Mouse (Mus musculus): ENCODE data around the gene Fat3. TPM values are rescaled to one million over a fixed set of nuclear protein-coding genes. Genes with fewer than 3 reads are reported as not detected.

Fat3 gene
- polyA plus RNA-seq, 1 experiment from 2014 or later: 7.5 TPM

GRCm38 (mm10) chr9:16307789-16308188 is 193.3 kb downstream of the Fat3 start:
- Histone ChIP-seq H3K27ac (ENCODE audit: low read depth, low read length) (no peak overlapping the region), H3K4me1 (ENCODE audit: control insufficient read depth, insufficient read depth, low read depth, low read length) (no peaks in the 10 kb centered on the region; the same call in 1 of the 2 replicates), H3K9ac (ENCODE audit: low read depth, low read length) (no peak overlapping the region), H3K4me3 (ENCODE audit: low read length) (no peak overlapping the region), H3K4me2 (ENCODE audit: low read length) (no peak overlapping the region), H3K9me3 (ENCODE audit: control insufficient read depth, low read length) (no peaks in the 10 kb centered on the region), H3K27me3 (replicated peaks; ENCODE audit: control insufficient read depth, insufficient read depth, low read length) (no peaks in the 10 kb centered on the region), H3K36me3 (ENCODE audit: control insufficient read depth, insufficient read depth, low read length) (no peaks in the 10 kb centered on the region)
- no peak for ATAC-seq
- WGBS: 89% methylated on average over 1 of the region's 1 CpGs

DNA sequence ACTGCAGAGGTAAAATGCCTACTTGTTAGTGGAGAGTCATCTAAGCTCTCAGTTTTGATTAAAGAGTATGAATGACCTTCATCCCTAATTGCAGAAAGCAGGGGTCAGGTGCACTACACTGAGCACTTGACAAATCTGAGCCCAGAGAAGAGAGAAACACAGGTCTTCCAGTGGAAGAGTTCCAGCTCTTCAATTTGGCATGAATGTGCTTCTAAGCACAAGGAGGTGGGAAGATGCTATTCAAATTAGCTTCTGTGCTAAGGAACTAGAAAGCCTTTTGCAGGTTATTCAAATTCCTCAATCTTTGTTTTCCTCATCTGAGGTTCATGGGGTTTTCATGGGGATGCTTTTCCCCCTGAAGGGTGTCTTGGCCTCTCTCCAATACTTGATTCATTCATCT is 194.9 kb downstream of the Fat3 start:
- H3K27ac ChIP-seq (ENCODE audit: low read depth, low read length): no peak overlapping the region
- no peaks in the 10 kb centered on the region for H3K27me3 ChIP-seq (replicated peaks; ENCODE audit: control insufficient read depth, insufficient read depth, low read length)
- no peak overlapping the region for H3K9ac ChIP-seq (ENCODE audit: low read depth, low read length)
- ATAC-seq: no peak
- no peaks in the 10 kb centered on the region for H3K9me3 ChIP-seq (ENCODE audit: control insufficient read depth, low read length)
- no peaks in the 10 kb centered on the region for H3K36me3 ChIP-seq (ENCODE audit: control insufficient read depth, insufficient read depth, low read length)
- H3K4me1 ChIP-seq (ENCODE audit: control insufficient read depth, insufficient read depth, low read depth, low read length): no peaks in the 10 kb centered on the region; the same call in none of the 2 replicates
- H3K4me2 ChIP-seq (ENCODE audit: low read length): no peak overlapping the region
- H3K4me3 ChIP-seq (ENCODE audit: low read length): no peak overlapping the region

DNA sequence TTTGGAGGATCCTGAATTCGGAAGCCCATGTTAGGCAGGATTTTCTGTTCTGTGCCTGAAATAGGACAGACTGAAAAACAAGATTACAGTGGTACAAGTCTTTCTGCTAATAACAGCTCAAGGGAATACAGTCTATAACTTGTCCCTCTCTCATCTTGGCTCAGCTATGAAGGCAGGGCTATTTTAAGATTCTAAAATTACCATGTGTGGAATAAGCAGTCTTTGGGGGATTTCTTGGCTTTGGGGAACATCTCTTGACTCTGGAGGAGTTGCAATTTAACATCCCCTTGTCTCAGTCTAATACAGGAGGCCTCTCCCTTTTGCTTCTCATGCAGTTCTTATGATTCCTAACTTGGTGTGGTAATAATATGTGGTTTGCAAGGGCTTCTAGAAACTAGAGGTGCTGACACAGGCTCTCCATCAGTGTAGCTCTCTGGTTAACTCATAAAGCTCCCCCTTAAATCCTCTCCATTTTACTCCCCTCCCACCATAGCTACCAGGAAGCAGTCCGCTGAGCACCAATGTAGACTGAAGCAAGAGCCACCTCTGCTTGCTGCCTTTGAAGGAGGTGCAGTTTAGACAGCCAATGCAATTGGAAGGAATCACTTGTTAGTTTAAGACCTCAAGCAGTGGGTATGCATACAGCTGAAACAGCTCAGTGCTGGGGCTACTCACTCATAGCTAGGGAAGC is 195.5 kb downstream of the Fat3 start:
- Histone ChIP-seq H3K4me2 (ENCODE audit: low read length) (no peak overlapping the region), H3K36me3 (ENCODE audit: control insufficient read depth, insufficient read depth, low read length) (no peaks in the 10 kb centered on the region), H3K4me3 (ENCODE audit: low read length) (no peak overlapping the region), H3K27ac (ENCODE audit: low read depth, low read length) (no peak overlapping the region), H3K4me1 (ENCODE audit: control insufficient read depth, insufficient read depth, low read depth, low read length) (no peaks in the 10 kb centered on the region; the same call in none of the 2 replicates), H3K27me3 (replicated peaks; ENCODE audit: control insufficient read depth, insufficient read depth, low read length) (no peaks in the 10 kb centered on the region), H3K9ac (ENCODE audit: low read depth, low read length) (no peak overlapping the region), H3K9me3 (ENCODE audit: control insufficient read depth, low read length) (no peaks in the 10 kb centered on the region)
- WGBS: 86% methylated on average over 2 of the region's 2 CpGs
- no peak for ATAC-seq

DNA sequence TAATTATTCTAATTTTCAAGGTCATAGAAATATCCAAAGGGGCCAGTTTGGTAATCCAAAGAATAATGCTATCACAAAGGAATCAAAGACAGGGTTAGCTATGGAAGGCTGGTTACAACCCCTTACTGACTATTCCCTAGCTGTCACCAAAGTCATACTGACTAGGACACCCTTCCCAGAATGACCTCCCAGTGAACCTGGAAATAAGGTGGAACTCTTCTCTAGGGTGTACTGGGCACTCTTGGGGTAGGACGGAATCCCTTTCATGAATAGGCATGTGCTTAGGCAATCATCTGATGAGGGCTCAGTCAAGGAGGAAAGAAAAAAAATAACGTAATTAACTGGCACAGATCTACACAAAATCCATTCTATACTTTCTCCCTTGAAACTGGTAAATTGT is 196.1 kb downstream of the Fat3 start:
- Histone ChIP-seq H3K36me3 (ENCODE audit: control insufficient read depth, insufficient read depth, low read length) (no peaks in the 10 kb centered on the region), H3K9me3 (ENCODE audit: control insufficient read depth, low read length) (no peaks in the 10 kb centered on the region), H3K27ac (ENCODE audit: low read depth, low read length) (no peak overlapping the region), H3K4me2 (ENCODE audit: low read length) (no peak overlapping the region), H3K9ac (ENCODE audit: low read depth, low read length) (no peak overlapping the region), H3K4me3 (ENCODE audit: low read length) (no peak overlapping the region), H3K27me3 (replicated peaks; ENCODE audit: control insufficient read depth, insufficient read depth, low read length) (no peaks in the 10 kb centered on the region), H3K4me1 (ENCODE audit: control insufficient read depth, insufficient read depth, low read depth, low read length) (no peaks in the 10 kb centered on the region; the same call in none of the 2 replicates)
- WGBS: 41% methylated on average over 2 of the region's 2 CpGs
- ATAC-seq: no peak

DNA sequence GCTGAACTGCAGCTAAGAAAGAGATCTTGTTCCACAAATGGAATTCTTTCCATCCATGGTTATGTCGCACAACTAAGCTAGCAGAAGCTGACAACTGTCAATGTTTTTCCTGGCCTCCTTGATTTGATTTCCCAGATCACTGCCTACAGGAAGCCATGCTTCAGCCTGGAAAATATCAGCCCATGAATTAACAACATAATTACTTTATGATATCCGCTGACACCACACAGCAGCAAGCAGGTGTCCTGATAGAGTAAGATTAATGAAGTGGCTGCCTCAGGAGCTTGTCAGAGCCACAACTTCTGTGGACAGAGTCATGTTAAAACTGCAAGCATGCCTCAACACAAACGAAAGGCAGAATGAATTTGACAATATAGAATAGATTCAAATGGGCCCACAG is 198.6 kb downstream of the Fat3 start:
- H3K27ac ChIP-seq (ENCODE audit: low read depth, low read length): no peak overlapping the region
- no peak overlapping the region for H3K9ac ChIP-seq (ENCODE audit: low read depth, low read length)
- 58% methylated on average over 3 of the region's 3 CpGs for WGBS

GRCm38 (mm10) chr9:16297935-16298334 is 203.2 kb downstream of the Fat3 start:
- Histone ChIP-seq H3K9me3 (ENCODE audit: control insufficient read depth, low read length) (no peaks in the 10 kb centered on the region), H3K27ac (ENCODE audit: low read depth, low read length) (no peak overlapping the region), H3K4me3 (ENCODE audit: low read length) (no peak overlapping the region), H3K36me3 (ENCODE audit: control insufficient read depth, insufficient read depth, low read length) (no peaks in the 10 kb centered on the region), H3K4me1 (ENCODE audit: control insufficient read depth, insufficient read depth, low read depth, low read length) (no peaks in the 10 kb centered on the region; the same call in 1 of the 2 replicates), H3K4me2 (ENCODE audit: low read length) (no peak overlapping the region), H3K9ac (ENCODE audit: low read depth, low read length) (no peak overlapping the region), H3K27me3 (replicated peaks; ENCODE audit: control insufficient read depth, insufficient read depth, low read length) (no peaks in the 10 kb centered on the region)
- 27% methylated on average over 3 of the region's 3 CpGs for WGBS
- no peak for ATAC-seq

More for the DNA sequence above, 198.6 kb downstream of the Fat3 start:
- Histone ChIP-seq H3K27me3 (replicated peaks; ENCODE audit: control insufficient read depth, insufficient read depth, low read length) (no peaks in the 10 kb centered on the region), H3K9me3 (ENCODE audit: control insufficient read depth, low read length) (no peaks in the 10 kb centered on the region), H3K4me2 (ENCODE audit: low read length) (no peak overlapping the region), H3K4me3 (ENCODE audit: low read length) (no peak overlapping the region), H3K4me1 (ENCODE audit: control insufficient read depth, insufficient read depth, low read depth, low read length) (no peaks in the 10 kb centered on the region; the same call in none of the 2 replicates), H3K36me3 (ENCODE audit: control insufficient read depth, insufficient read depth, low read length) (no peaks in the 10 kb centered on the region)
- ATAC-seq: no peak

GRCm38 (mm10) chr9:16293928-16294806 is 206.9 kb downstream of the Fat3 start:
- Histone ChIP-seq H3K4me1 (ENCODE audit: control insufficient read depth, insufficient read depth, low read depth, low read length) (no peaks in the 10 kb centered on the region; the same call in 1 of the 2 replicates), H3K36me3 (ENCODE audit: control insufficient read depth, insufficient read depth, low read length) (no peaks in the 10 kb centered on the region), H3K27me3 (replicated peaks; ENCODE audit: control insufficient read depth, insufficient read depth, low read length) (no peaks in the 10 kb centered on the region), H3K9me3 (ENCODE audit: control insufficient read depth, low read length) (no peaks in the 10 kb centered on the region), H3K4me3 (ENCODE audit: low read length) (no peak overlapping the region), H3K4me2 (ENCODE audit: low read length) (no peak overlapping the region), H3K27ac (ENCODE audit: low read depth, low read length) (no peak overlapping the region), H3K9ac (ENCODE audit: low read depth, low read length) (no peak overlapping the region)
- 29% methylated on average over 6 of the region's 6 CpGs for WGBS
- ATAC-seq: 0 out of 2 replicates have a peak, but pooled peaks have one; percentile 32

DNA sequence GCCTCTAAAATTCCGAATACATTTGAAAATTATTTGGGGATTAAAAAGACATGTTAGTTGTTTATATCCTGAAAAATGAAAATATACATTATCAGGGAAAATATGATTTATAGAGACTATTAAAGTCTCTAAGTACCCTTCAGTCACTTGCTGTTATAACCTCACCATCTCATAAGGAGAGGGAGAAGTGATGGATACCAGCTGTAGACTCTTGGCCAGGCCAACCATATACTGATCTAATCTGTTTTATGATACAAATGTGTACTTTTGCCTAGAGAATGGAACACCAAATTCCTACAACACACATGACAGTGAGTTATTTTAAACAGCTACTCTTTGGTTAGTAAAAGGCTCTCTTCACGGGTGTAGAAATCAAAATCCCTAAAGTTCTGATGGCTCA is 208.6 kb downstream of the Fat3 start:
- Histone ChIP-seq H3K9ac (ENCODE audit: low read depth, low read length) (no peak overlapping the region), H3K4me1 (ENCODE audit: control insufficient read depth, insufficient read depth, low read depth, low read length) (no peaks in the 10 kb centered on the region; the same call in 1 of the 2 replicates), H3K27ac (ENCODE audit: low read depth, low read length) (no peak overlapping the region), H3K27me3 (replicated peaks; ENCODE audit: control insufficient read depth, insufficient read depth, low read length) (no peaks in the 10 kb centered on the region), H3K9me3 (ENCODE audit: control insufficient read depth, low read length) (no peaks in the 10 kb centered on the region), H3K36me3 (ENCODE audit: control insufficient read depth, insufficient read depth, low read length) (no peaks in the 10 kb centered on the region), H3K4me3 (ENCODE audit: low read length) (no peak overlapping the region), H3K4me2 (ENCODE audit: low read length) (no peak overlapping the region)
- no peak for ATAC-seq
- 86% methylated on average over 2 of the region's 2 CpGs for WGBS

DNA sequence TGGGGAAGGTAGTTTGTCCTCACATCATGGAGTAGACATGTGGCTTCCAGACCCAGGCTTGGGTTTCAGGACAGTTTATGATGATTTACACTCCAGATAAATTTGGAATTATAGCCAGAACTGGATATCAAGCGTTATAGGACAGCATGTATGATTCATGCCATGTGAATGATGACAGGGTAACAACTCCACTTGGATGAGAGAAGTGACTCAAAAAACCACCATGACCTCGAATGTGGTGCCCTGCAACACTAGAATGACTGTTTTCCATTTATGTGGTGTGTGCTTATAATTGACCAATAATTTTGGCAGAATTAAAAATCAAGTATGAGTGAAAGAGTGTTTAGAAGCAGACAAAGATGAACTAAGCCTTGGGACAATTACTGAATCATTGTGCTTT is 210.2 kb downstream of the Fat3 start:
- Histone ChIP-seq H3K4me2 (ENCODE audit: low read length) (no peak overlapping the region), H3K4me3 (ENCODE audit: low read length) (no peak overlapping the region), H3K9ac (ENCODE audit: low read depth, low read length) (no peak overlapping the region), H3K36me3 (ENCODE audit: control insufficient read depth, insufficient read depth, low read length) (no peaks in the 10 kb centered on the region), H3K4me1 (ENCODE audit: control insufficient read depth, insufficient read depth, low read depth, low read length) (no peaks in the 10 kb centered on the region; the same call in 1 of the 2 replicates), H3K27ac (ENCODE audit: low read depth, low read length) (no peak overlapping the region), H3K9me3 (ENCODE audit: control insufficient read depth, low read length) (no peaks in the 10 kb centered on the region), H3K27me3 (replicated peaks; ENCODE audit: control insufficient read depth, insufficient read depth, low read length) (no peaks in the 10 kb centered on the region)
- no peak for ATAC-seq
- WGBS: 95% methylated on average over 2 of the region's 2 CpGs
